ENCODE assay signal across 22 mouse cellular contexts in the genomic region with DNA sequence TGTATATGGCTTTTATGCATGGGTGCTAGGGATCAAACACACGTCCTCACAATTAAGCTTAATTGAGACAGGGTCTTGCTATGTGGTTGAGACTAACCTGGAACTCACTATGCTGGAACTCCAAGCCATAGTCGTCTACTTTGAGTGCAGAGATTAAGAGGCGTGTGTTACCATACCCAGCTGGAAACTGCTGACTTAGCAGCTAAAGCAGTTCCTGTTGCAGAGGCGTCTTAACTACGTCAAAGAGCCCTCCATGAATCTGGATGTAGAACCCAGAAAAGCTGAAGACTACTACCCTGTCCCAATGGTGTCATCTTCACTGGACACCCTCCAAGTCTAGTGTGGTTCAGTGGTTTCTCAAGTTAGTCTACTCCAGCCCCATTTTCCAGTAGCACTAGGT. TPM values are rescaled to one million over a fixed set of nuclear protein-coding genes. Genes with fewer than 3 reads are reported as not detected.
"Had no signal": no experiment of that assay in that cellular context is flagged by ENCODE, and none has a peak within 500 bp of the region (broad histone marks: within the 10 kb centered on the region; RNA-seq: fewer than 3 reads in every experiment).

No protein-coding gene starts in this region.

- H3K9ac ChIP-seq: lung, embryonic 14.5 days; midbrain, embryonic 12.5 days; neural tube, embryonic 13.5 days; neural tube, embryonic 15.5 days had no signal

- H3K27me3 ChIP-seq: midbrain, embryonic 12.5 days; neural tube, embryonic 13.5 days; neural tube, embryonic 15.5 days had no signal

- H3K27ac ChIP-seq: midbrain, embryonic 10.5 days; midbrain, embryonic 12.5 days; neural tube, embryonic 13.5 days; neural tube, embryonic 15.5 days had no signal

- H3K4me2 ChIP-seq: lung, embryonic 14.5 days; midbrain, embryonic 12.5 days; neural tube, embryonic 13.5 days; neural tube, embryonic 15.5 days had no signal

- H3K36me3 ChIP-seq: neural tube, embryonic 15.5 days had no signal

- H3K9me3 ChIP-seq: midbrain, embryonic 10.5 days; midbrain, embryonic 12.5 days; neural tube, embryonic 13.5 days; neural tube, embryonic 15.5 days had no signal

- ATAC-seq: midbrain, embryonic 16.5 days had no signal

- DNase-seq: lung, adult 18-20 months; lung, embryonic 14.5 days; lung, postnatal 10 days; lung, postnatal 4 days; midbrain, embryonic 14.5 days; retina, postnatal 1 day; right cerebral cortex, adult 18-20 months; right cerebral cortex, postnatal 25 days; right cerebral cortex, postnatal 4 days; spleen, adult 18-20 months; thymus, adult 18-20 months; thymus, postnatal 14 days; thymus, postnatal 36 days had no signal

- H3K4me3 ChIP-seq: midbrain, embryonic 10.5 days; midbrain, embryonic 12.5 days; myocyte; neural tube, embryonic 13.5 days; neural tube, embryonic 15.5 days had no signal

RNA-seq across cellular contexts. Expression of a gene that starts 26.7 kb away (rescaled TPM):
- total RNA-seq: megakaryocyte-erythroid progenitor cell, adult 5-6 weeks had no signal
- polyA plus RNA-seq: lung, embryonic 14.5 days; midbrain, embryonic 14.5 days; myocyte; neural tube, embryonic 11.5 days; stomach, embryonic 14.5 days had no signal
